Mouse (Mus musculus) olfactory bulb, adult 2 months (tissue): Measurements from ENCODE around the gene Xkr7.

ENCODE experiments used
- CTCF ChIP-seq: fragments of 200-500 bp; IDR thresholded peaks from 2 replicates; pipeline ENCODE4 v1.5.1; 2012; ENCODE audit warnings: low read depth, mild to moderate bottlenecking, low read length, moderate library complexity; ENCODE audit not compliant: insufficient read depth
- POLR2A ChIP-seq: fragments of 200-500 bp; IDR thresholded peaks from 2 replicates; pipeline ENCODE4 v1.6.1; 2012; ENCODE audit warnings: mild to moderate bottlenecking, low read depth, low read length, moderate library complexity; ENCODE audit not compliant: insufficient read depth

DNA sequence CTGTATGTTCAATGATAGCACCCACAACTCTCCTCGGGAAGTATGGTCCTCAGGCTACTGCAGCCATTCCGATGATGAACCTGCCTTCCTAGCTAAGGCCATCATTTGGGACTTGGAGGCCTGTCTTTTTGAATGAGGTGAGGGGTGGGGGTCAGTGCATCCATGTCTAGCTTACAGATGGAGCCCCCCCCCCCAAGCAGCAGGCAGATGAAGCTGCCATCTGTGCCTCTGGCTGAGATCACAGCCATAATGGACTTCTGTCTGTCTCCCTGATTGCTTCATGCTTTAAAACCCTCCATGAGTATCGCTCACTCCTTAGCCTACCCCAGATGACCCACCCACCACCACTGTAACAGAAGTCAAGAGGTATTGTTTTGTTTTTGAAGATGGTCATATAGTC lies 12.3 kb upstream of the Xkr7 start:
- TF ChIP-seq CTCF (no peak), POLR2A (no peak)
